Comparison of ENCODE assay signal across 10 mouse cellular contexts in the genomic region with DNA sequence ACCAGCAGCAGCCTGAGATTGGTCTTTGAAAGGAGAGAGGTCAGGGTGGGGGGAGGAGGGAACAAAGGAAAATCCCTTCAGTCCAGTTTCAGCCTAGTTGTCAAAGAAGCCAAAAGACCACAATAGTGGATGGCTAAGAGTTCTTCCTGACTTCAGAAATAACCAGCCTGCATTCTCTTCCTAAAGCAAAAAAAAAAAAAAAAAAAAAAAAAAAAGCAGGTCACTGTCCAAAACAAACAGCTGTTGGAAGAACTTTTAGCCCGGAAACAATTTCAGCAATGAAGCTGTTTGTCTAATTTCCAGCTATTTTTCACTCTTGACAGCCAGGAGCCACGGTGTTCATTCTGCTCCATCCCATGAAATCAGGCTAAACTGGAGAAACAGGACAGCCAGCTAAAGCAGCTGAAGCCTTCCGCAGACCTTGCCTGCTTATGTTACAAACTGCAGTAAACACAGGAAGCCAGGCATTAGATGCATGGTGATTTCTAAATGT.
DNase-seq lines count a peak whose midpoint lies in the region; ATAC-seq and TF ChIP-seq lines count a peak whose summit lies in the region.
"Had no signal": no experiment of that assay in that cellular context is flagged by ENCODE, and none has a peak within 500 bp of the region (broad histone marks: within the 10 kb centered on the region; RNA-seq: fewer than 3 reads in every experiment).

No protein-coding gene starts in this region.

- ATAC-seq in embryonic facial prominence, embryonic 14.5 days (ENCODE audit: low read depth): peak; percentile 83
- peak; percentile 83 for ATAC-seq in kidney, embryonic 15.5 days (replicated peaks; ENCODE audit: low FRiP score)

- no peak overlapping the region for H3K9ac ChIP-seq in ES-E14 (ENCODE audit: insufficient read depth, low read depth, low read length, poor library complexity, severe bottlenecking)
- H3K9ac ChIP-seq in embryonic facial prominence, embryonic 14.5 days (ENCODE audit: low read depth, low read length): no peak overlapping the region
- no peak overlapping the region for H3K9ac ChIP-seq in kidney, embryonic 15.5 days

- 51% methylated on average over 3 of the region's 3 CpGs for whole genome bisulfite sequencing in heart, embryonic 10.5 days
- 3% methylated on average over 3 of the region's 3 CpGs for WGBS in embryonic facial prominence, embryonic 14.5 days
- 5% methylated on average over 3 of the region's 3 CpGs for WGBS in kidney, embryonic 15.5 days

- peak overlapping the region; percentile 2 for H3K4me2 ChIP-seq in embryonic facial prominence, embryonic 14.5 days (ENCODE audit: low read depth, low read length)
- H3K4me2 ChIP-seq in kidney, embryonic 15.5 days: peak overlapping the region; percentile 33
- H3K4me2 ChIP-seq: liver, embryonic 11.5 days had no signal

- no peaks in the 10 kb centered on the region for H3K4me1 ChIP-seq in heart, embryonic 10.5 days
- H3K4me1 ChIP-seq in ES-E14 (ENCODE audit: control insufficient read depth in 2 of 2, insufficient read depth in 2 of 2, low read length in 2 of 2, poor library complexity in 1 of 2): no peaks in the 10 kb centered on the region
- peaks cover 6% of the 10 kb centered on the region; the same call in 1 of the 2 replicates for H3K4me1 ChIP-seq in embryonic facial prominence, embryonic 14.5 days (ENCODE audit: control insufficient read depth, insufficient read depth, low read length)
- peaks cover 4% of the 10 kb centered on the region for H3K4me1 ChIP-seq in kidney, embryonic 15.5 days

- H3K36me3 ChIP-seq in heart, embryonic 10.5 days: no peaks in the 10 kb centered on the region
- H3K36me3 ChIP-seq in ES-E14 (ENCODE audit: control insufficient read depth, insufficient read depth, low read length, poor library complexity, severe bottlenecking): no peaks in the 10 kb centered on the region
- no peaks in the 10 kb centered on the region for H3K36me3 ChIP-seq in embryonic facial prominence, embryonic 14.5 days (ENCODE audit: control insufficient read depth, insufficient read depth, low read length)
- H3K36me3 ChIP-seq in kidney, embryonic 15.5 days: no peaks in the 10 kb centered on the region

- no peak overlapping the region for H3K4me3 ChIP-seq in heart, embryonic 10.5 days
- no peak overlapping the region for H3K4me3 ChIP-seq in ES-E14 (ENCODE audit: insufficient read depth in 1 of 2, low read depth in 1 of 2, low read length in 2 of 2, poor library complexity in 1 of 2, severe bottlenecking in 1 of 2)
- H3K4me3 ChIP-seq in embryonic facial prominence, embryonic 14.5 days (ENCODE audit: low read depth, low read length): no peak overlapping the region
- H3K4me3 ChIP-seq in kidney, embryonic 15.5 days (replicated peaks): no peak overlapping the region

- no peak overlapping the region for H3K27ac ChIP-seq in heart, embryonic 10.5 days
- no peak overlapping the region for H3K27ac ChIP-seq in ES-E14 (ENCODE audit: insufficient read depth, low read depth, low read length, poor library complexity, severe bottlenecking)
- 0 out of 2 replicates have a peak overlapping the region, but pooled peaks have one; percentile 35 for H3K27ac ChIP-seq in embryonic facial prominence, embryonic 14.5 days (replicated peaks; ENCODE audit: low read depth, low read length)
- peak overlapping the region; percentile 49 for H3K27ac ChIP-seq in kidney, embryonic 15.5 days

- in situ Hi-C loops in ES-E14 (cut with MboI; ENCODE audit: low sequenced_read_pairs in 2 of 2, unreplicated experiment in 2 of 2): no loop called here

- peak; percentile 92 for DNase-seq in heart, adult 11 months
- no peak for DNase-seq in heart, embryonic 10.5 days (ENCODE audit: low spot score)
- DNase-seq in ES-E14 (ENCODE audit: low read depth, low spot score): no peak
- DNase-seq in embryonic facial prominence, embryonic 14.5 days (ENCODE audit: low spot score): peak; percentile 86
- DNase-seq in left cerebral cortex, adult 8-10 months (ENCODE audit: low spot score in 2 of 2): no peak
- DNase-seq in layer of hippocampus, adult 8-10 months (ENCODE audit: low spot score in 2 of 2): no peak
- no peak for DNase-seq in cerebellum, postnatal 36 days
- DNase-seq: thymus, postnatal 36 days had no signal

- H3K9me3 ChIP-seq in heart, embryonic 10.5 days: no peaks in the 10 kb centered on the region
- H3K9me3 ChIP-seq in ES-E14 (ENCODE audit: control insufficient read depth, insufficient read depth, low read depth, low read length): no peaks in the 10 kb centered on the region
- no peaks in the 10 kb centered on the region for H3K9me3 ChIP-seq in embryonic facial prominence, embryonic 14.5 days (ENCODE audit: control insufficient read depth, low read length)
- H3K9me3 ChIP-seq in kidney, embryonic 15.5 days (replicated peaks): no peaks in the 10 kb centered on the region

- no peaks in the 10 kb centered on the region for H3K27me3 ChIP-seq in heart, embryonic 10.5 days (ENCODE audit: insufficient read depth, poor library complexity, severe bottlenecking)
- H3K27me3 ChIP-seq in embryonic facial prominence, embryonic 14.5 days (replicated peaks; ENCODE audit: control insufficient read depth, insufficient read depth, low read length): no peaks in the 10 kb centered on the region
- H3K27me3 ChIP-seq in kidney, embryonic 15.5 days: no peaks in the 10 kb centered on the region

TF ChIP-seq in ES-E14, 5 proteins besides CTCF, POLR2A, EP300 and RAD21:
- TF ChIP-seq HCFC1 (IDR thresholded peaks at IDR 0.05; ENCODE audit: borderline replicate concordance, insufficient read depth, low read length): no peak
- TF ChIP-seq ZNF384 (IDR thresholded peaks at IDR 0.05; ENCODE audit: low read depth, low read length): 0 out of 2 replicates have a peak, but pooled peaks have one; percentile 12

Comparison
In these comparisons a context has a peak if more than half of its experiments do, and no peak if none do; other contexts are left out.
1. DNase-seq: peak in heart, adult 11 months (single experiment) and embryonic facial prominence, embryonic 14.5 days (single experiment); none in heart, embryonic 10.5 days (single experiment), ES-E14 (single experiment), left cerebral cortex, adult 8-10 months (0 of 2), layer of hippocampus, adult 8-10 months (0 of 2) and cerebellum, postnatal 36 days (0 of 2).
2. H3K27ac ChIP-seq: peak in embryonic facial prominence, embryonic 14.5 days (single experiment) and kidney, embryonic 15.5 days (single experiment); none in heart, embryonic 10.5 days (single experiment) and ES-E14 (single experiment).